Mouse (Mus musculus) cortical plate, adult 2 months (tissue): Measurements from ENCODE around the gene Them4.

ENCODE experiments used
- CTCF ChIP-seq: fragments of 200-500 bp; IDR thresholded peaks from 2 replicates; pipeline ENCODE4 v1.5.1; 2011; ENCODE audit warnings: mild to moderate bottlenecking, control low read depth, low read length; ENCODE audit not compliant: insufficient read depth; ENCODE audit errors: extremely low read depth
- POLR2A ChIP-seq: fragments of 200-500 bp; IDR thresholded peaks from 2 replicates; pipeline ENCODE4 v1.6.1; 2011; ENCODE audit warnings: mild to moderate bottlenecking, low read length, control low read depth; ENCODE audit not compliant: insufficient read depth; ENCODE audit errors: extremely low read depth

DNA sequence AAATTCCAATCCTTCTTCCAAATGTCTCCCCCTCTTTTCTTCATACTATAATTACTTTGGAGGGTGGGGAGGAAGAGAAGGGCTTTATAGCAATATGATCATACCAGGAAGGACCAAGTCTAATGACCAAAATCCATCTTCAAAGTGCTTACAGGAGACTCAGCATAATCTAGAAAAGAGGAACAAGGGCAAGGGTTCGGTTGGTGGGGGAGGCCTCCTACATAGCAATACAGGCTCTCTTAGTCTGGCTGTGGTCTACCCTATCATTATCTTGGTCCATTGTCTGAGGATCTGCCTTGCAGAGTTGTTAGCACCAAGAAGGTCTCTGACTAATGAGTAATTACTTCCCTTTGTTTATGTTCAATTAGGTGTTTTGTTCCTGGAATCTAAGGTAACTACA is 4.4 kb upstream of the Them4 start:
- TF ChIP-seq POLR2A (no peak), CTCF (no peak)
